Mouse (Mus musculus): ENCODE measurements around the gene Arfgef3.

DNA sequence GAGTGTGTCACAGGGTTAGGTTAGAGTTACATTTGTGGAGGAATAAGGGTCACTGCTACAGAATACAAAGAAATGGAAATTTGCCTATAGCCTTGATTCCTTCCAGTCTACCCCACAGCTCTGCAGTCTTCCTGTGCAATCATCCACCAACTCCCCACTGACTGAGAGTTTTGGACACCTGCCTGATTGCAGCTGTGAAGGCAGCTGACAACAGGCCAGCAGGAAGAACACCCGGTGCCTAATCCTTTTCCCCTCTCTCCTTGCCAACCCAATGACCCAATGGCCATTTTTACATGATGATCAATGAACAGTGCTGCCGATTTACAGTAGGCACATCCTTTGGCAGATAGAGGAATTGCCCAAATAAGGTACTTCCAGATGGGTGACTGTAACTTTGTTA is 43.6 kb downstream of the Arfgef3 start:
- no peak for TF ChIP-seq CTCF (IDR thresholded peaks at IDR 0.05)
- TF ChIP-seq EP300 (IDR thresholded peaks at IDR 0.05) = no peak
